Mouse (Mus musculus) granulocyte monocyte progenitor cell, adult 5-6 weeks (primary cell): ENCODE measurements around the gene Olfr668. TPM values are rescaled to one million over a fixed set of nuclear protein-coding genes. Genes with fewer than 3 reads are reported as not detected.
"Not testable (repeated sequence)": the region's sequence is repeated elsewhere in the genome, so short reads cannot be mapped to it uniquely, and the experiment has no call there.

Experiments used
- ATAC-seq: replicated peaks from 2 replicates; pipeline ENCODE4 v1.8.0; 2016; ENCODE audit warnings: mild to moderate bottlenecking, moderate TSS enrichment, inconsistent platforms; ENCODE audit not compliant: poor library complexity, severe bottlenecking
- total RNA-seq, 2 experiments: library from RNA; stranded (forward) in 1 of 2; stranded (reverse) in 1 of 2; fragments of 200-712, 200-1000 nt in 1 of 2; fragments of >200 nt in 1 of 2; fragmentation: Nextera tagmentation in 1 of 2; gene quantifications; 2 replicates each; pipeline ENCODE4 v1.2.3; 2014 to 2017

Olfr668 gene
- total RNA-seq (2014; fragmentation: Nextera tagmentation) (not detected in 2 replicates), total RNA-seq (2017) (not detected in 2 replicates)

GRCm38 (mm10) chr7:104927957-104928356, at the start of gene Olfr668:
TSS of gene Olfr668 (minus strand) at chr7:104928057.
- no peak for ATAC-seq

- not testable (repeated sequence) for ATAC-seq
Measured at GRCm38 (mm10) chr7:104972507-104972906, 44.6 kb upstream of the Olfr668 start.

- ATAC-seq = no peak
Measured at GRCm38 (mm10) chr7:104962520-104962919, 34.7 kb upstream of the Olfr668 start, which contains the start of gene Olfr670. TSS of gene Olfr670 (minus strand) at chr7:104962620.

- peak; percentile 87 for ATAC-seq
Measured at GRCm38 (mm10) chr7:104950234-104950633, 22.4 kb upstream of the Olfr668 start.

GRCm38 (mm10) chr7:104933940-104934339, 6.1 kb upstream of the Olfr668 start, which contains the start of gene Olfr669:
TSS of gene Olfr669 (plus strand) at chr7:104934240.
- ATAC-seq = no peak

GRCm38 (mm10) chr7:104921382-104921781, 6.5 kb downstream of the Olfr668 start, which contains the start of gene Olfr667:
TSS of gene Olfr667 (minus strand) at chr7:104921482.
- no peak for ATAC-seq

- ATAC-seq = no peak
Measured at GRCm38 (mm10) chr7:104895852-104896251, 32.0 kb downstream of the Olfr668 start, which contains the start of gene Olfr666. TSS of gene Olfr666 (minus strand) at chr7:104895952.

GRCm38 (mm10) chr7:104877731-104878130, 50.1 kb downstream of the Olfr668 start, which contains the start of gene Olfr665:
TSS of gene Olfr665 (plus strand) at chr7:104878031.
- ATAC-seq = no peak

Other genes starting within 250 kb of the Olfr668 start
- gene Olfr661, start 241.6 kb downstream of the Olfr668 start, total RNA-seq (2014; fragmentation: Nextera tagmentation) = not detected in 2 replicates
- gene Olfr661, start 241.6 kb downstream of the Olfr668 start, total RNA-seq (2017) = not detected in 2 replicates
- gene Usp17le, start 150.6 kb downstream of the Olfr668 start, total RNA-seq (2014; fragmentation: Nextera tagmentation) = not detected in 2 replicates
- not detected in 2 replicates for gene Usp17le, start 150.6 kb downstream of the Olfr668 start, total RNA-seq (2017)
- not detected in 2 replicates for gene Usp17lb, start 85.5 kb downstream of the Olfr668 start, total RNA-seq (2014; fragmentation: Nextera tagmentation)
- not detected in 2 replicates for gene Usp17lb, start 85.5 kb downstream of the Olfr668 start, total RNA-seq (2017)
- not detected in 2 replicates for gene Usp17la, start 71.0 kb downstream of the Olfr668 start, total RNA-seq (2014; fragmentation: Nextera tagmentation)
- not detected in 2 replicates for gene Usp17la, start 71.0 kb downstream of the Olfr668 start, total RNA-seq (2017)
- not detected in 2 replicates for gene Olfr665, start 50.0 kb downstream of the Olfr668 start, total RNA-seq (2014; fragmentation: Nextera tagmentation)
- gene Olfr665, start 50.0 kb downstream of the Olfr668 start, total RNA-seq (2017) = not detected in 2 replicates
- gene Olfr666, start 32.1 kb downstream of the Olfr668 start, total RNA-seq (2014; fragmentation: Nextera tagmentation) = not detected in 2 replicates
- not detected in 2 replicates for gene Olfr666, start 32.1 kb downstream of the Olfr668 start, total RNA-seq (2017)
- gene Olfr667, start 6.6 kb downstream of the Olfr668 start, total RNA-seq (2014; fragmentation: Nextera tagmentation) = not detected in 2 replicates
- gene Olfr667, start 6.6 kb downstream of the Olfr668 start, total RNA-seq (2017) = not detected in 2 replicates
- not detected in 2 replicates for gene Olfr669, start 6.2 kb upstream of the Olfr668 start, total RNA-seq (2014; fragmentation: Nextera tagmentation)
- not detected in 2 replicates for gene Olfr669, start 6.2 kb upstream of the Olfr668 start, total RNA-seq (2017)
- not detected in 2 replicates for gene Olfr670, start 34.6 kb upstream of the Olfr668 start, total RNA-seq (2014; fragmentation: Nextera tagmentation)
- gene Olfr670, start 34.6 kb upstream of the Olfr668 start, total RNA-seq (2017) = not detected in 2 replicates
- not detected in 2 replicates for gene Olfr671, start 51.1 kb upstream of the Olfr668 start, total RNA-seq (2014; fragmentation: Nextera tagmentation)
- gene Olfr671, start 51.1 kb upstream of the Olfr668 start, total RNA-seq (2017) = not detected in 2 replicates
- not detected in 2 replicates for gene Olfr672, start 74.0 kb upstream of the Olfr668 start, total RNA-seq (2014; fragmentation: Nextera tagmentation)
- gene Olfr672, start 74.0 kb upstream of the Olfr668 start, total RNA-seq (2017) = not detected in 2 replicates
- gene Olfr675, start 100.4 kb upstream of the Olfr668 start, total RNA-seq (2014; fragmentation: Nextera tagmentation) = not detected in 2 replicates
- gene Olfr675, start 100.4 kb upstream of the Olfr668 start, total RNA-seq (2017) = not detected in 2 replicates
- not detected in 2 replicates for gene Olfr676, start 104.6 kb upstream of the Olfr668 start, total RNA-seq (2014; fragmentation: Nextera tagmentation)
- not detected in 2 replicates for gene Olfr676, start 104.6 kb upstream of the Olfr668 start, total RNA-seq (2017)
- gene Olfr677, start 123.3 kb upstream of the Olfr668 start, total RNA-seq (2014; fragmentation: Nextera tagmentation) = not detected in 2 replicates
- not detected in 2 replicates for gene Olfr677, start 123.3 kb upstream of the Olfr668 start, total RNA-seq (2017)
- not detected in 2 replicates for gene Olfr678, start 136.4 kb upstream of the Olfr668 start, total RNA-seq (2014; fragmentation: Nextera tagmentation)
- gene Olfr678, start 136.4 kb upstream of the Olfr668 start, total RNA-seq (2017) = not detected in 2 replicates
- gene Olfr679, start 153.1 kb upstream of the Olfr668 start, total RNA-seq (2014; fragmentation: Nextera tagmentation) = not detected in 2 replicates
- gene Olfr679, start 153.1 kb upstream of the Olfr668 start, total RNA-seq (2017) = not detected in 2 replicates
- not detected in 2 replicates for gene Olfr680-ps1, start 164.8 kb upstream of the Olfr668 start, total RNA-seq (2014; fragmentation: Nextera tagmentation)
- not detected in 2 replicates for gene Olfr680-ps1, start 164.8 kb upstream of the Olfr668 start, total RNA-seq (2017)
- gene Olfr681, start 188.8 kb upstream of the Olfr668 start, total RNA-seq (2014; fragmentation: Nextera tagmentation) = not detected in 2 replicates
- not detected in 2 replicates for gene Olfr681, start 188.8 kb upstream of the Olfr668 start, total RNA-seq (2017)
- not detected in 2 replicates for gene Olfr683, start 219.0 kb upstream of the Olfr668 start, total RNA-seq (2014; fragmentation: Nextera tagmentation)
- not detected in 2 replicates for gene Olfr683, start 219.0 kb upstream of the Olfr668 start, total RNA-seq (2017)
- gene Olfr684, start 235.6 kb upstream of the Olfr668 start, total RNA-seq (2014; fragmentation: Nextera tagmentation) = not detected in 2 replicates
- not detected in 2 replicates for gene Olfr684, start 235.6 kb upstream of the Olfr668 start, total RNA-seq (2017)